Mouse (Mus musculus) E14TG2a.4 (cell line): Measurements from ENCODE around the gene Lrrk1.

Experiments
- CTCF ChIP-seq: conservative IDR thresholded peaks from 2 replicates; pipeline ENCODE4 v1.5.1; 2014; ENCODE audit warnings: low read length
- POU5F1 ChIP-seq: IDR thresholded peaks from 2 replicates; pipeline ENCODE4 v1.6.1; 2014; ENCODE audit warnings: low read length, borderline replicate concordance

DNA sequence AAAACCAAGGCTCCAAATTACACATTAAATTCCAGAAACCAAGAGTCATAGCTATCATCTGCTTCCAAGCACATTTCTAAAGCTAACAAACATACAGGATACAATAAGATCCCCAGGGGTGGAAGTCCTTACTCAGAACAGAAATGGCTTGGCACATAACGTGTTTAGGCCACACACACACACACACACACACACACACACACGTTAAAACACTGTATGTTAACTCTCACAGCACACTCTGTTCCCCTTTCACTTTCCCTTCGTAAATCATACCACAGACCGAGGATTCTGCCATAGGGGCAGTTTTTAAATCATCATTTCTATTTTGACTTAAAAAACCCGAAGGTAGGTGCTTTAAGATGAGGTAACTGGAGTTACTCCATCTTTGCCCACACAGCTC lies 3.9 kb downstream of the Lrrk1 start:
- TF ChIP-seq CTCF (no peak), POU5F1 (no peak)
